Mouse (Mus musculus) hindbrain, embryonic 16.5 days (tissue): ENCODE measurements around the gene Faf1. TPM values are rescaled to one million over a fixed set of nuclear protein-coding genes. Genes with fewer than 3 reads are reported as not detected.

Experiments used
- ATAC-seq: fragments of 200-750 bp; cut with Nextera tagmentation; 2 replicates; pipeline ENCODE4 v1.8.0; 2017; ENCODE audit warnings: moderate TSS enrichment, moderate library complexity
- H3K27ac ChIP-seq: fragments of 300-500 bp; sonication (generic); 2 replicates; pipeline ENCODE4 v1.5.1; 2014; ENCODE audit warnings: low read depth, mild to moderate bottlenecking, control low read depth, low read length, moderate library complexity
- H3K27me3 ChIP-seq: fragments of 300-500 bp; sonication (generic); replicated peaks from 2 replicates; pipeline ENCODE4 v1.6.1; 2014; ENCODE audit warnings: low read length; ENCODE audit not compliant: control insufficient read depth, insufficient read depth
- H3K36me3 ChIP-seq: fragments of 300-500 bp; sonication (generic); 2 replicates; pipeline ENCODE4 v1.6.1; 2014; ENCODE audit warnings: mild to moderate bottlenecking, low read length, moderate library complexity, mixed read lengths; ENCODE audit not compliant: control insufficient read depth, insufficient read depth
- H3K4me1 ChIP-seq: fragments of 300-500 bp; sonication (generic); 2 replicates; pipeline ENCODE4 v1.6.1; 2014; ENCODE audit warnings: low read depth, low read length; ENCODE audit not compliant: control insufficient read depth, insufficient read depth
- H3K4me2 ChIP-seq: fragments of 300-500 bp; sonication (generic); 2 replicates; pipeline ENCODE4 v1.6.1; 2014; ENCODE audit warnings: mild to moderate bottlenecking, low read length, control low read depth, moderate library complexity
- H3K4me3 ChIP-seq: fragments of 300-500 bp; sonication (generic); 2 replicates; pipeline ENCODE4 v1.5.1; 2014; ENCODE audit warnings: mild to moderate bottlenecking, low read length, control low read depth, moderate library complexity
- H3K9ac ChIP-seq: fragments of 300-500 bp; sonication (generic); 2 replicates; pipeline ENCODE4 v1.6.1; 2014; ENCODE audit warnings: low read depth, mild to moderate bottlenecking, control low read depth, low read length, moderate library complexity
- H3K9me3 ChIP-seq: fragments of 300-500 bp; sonication (generic); 2 replicates; pipeline ENCODE4 v1.6.1; 2014; ENCODE audit warnings: mild to moderate bottlenecking, low read length, moderate library complexity; ENCODE audit not compliant: control insufficient read depth
- WGBS: fragments of 180-500 bp; shearing (Covaris S2); extraction: QIAGEN DNeasy Blood & Tissue Kit; methylation state at CpG from one replicate; pipeline ENCODE4 v1.1.7; 2014; 5-methylcytosine and 5-hydroxymethylcytosine counted together
- polyA plus RNA-seq: library from polyadenylated mRNA; unstranded; fragments of >200 nt; fragmentation: Nextera tagmentation; extraction: Ambion mirVana; gene quantifications from 2 replicates; pipeline ENCODE4 v1.2.1, GENCODE M21; 2015

Gene Faf1
- polyA plus RNA-seq, 1 experiment from 2014 or later: 25.0 TPM

GRCm38 (mm10) chr4:109988411-109988810, 312.0 kb downstream of the Faf1 start:
- Histone ChIP-seq H3K4me2 (no peak overlapping the region), H3K27ac (no peak overlapping the region), H3K36me3 (no peaks in the 10 kb centered on the region), H3K27me3 (peaks cover 48% of the 10 kb centered on the region), H3K4me3 (no peak overlapping the region), H3K9ac (no peak overlapping the region), H3K9me3 (no peaks in the 10 kb centered on the region), H3K4me1 (no peaks in the 10 kb centered on the region)
- ATAC-seq: no peak
- 11% methylated on average over 5 of the region's 5 CpGs for WGBS

GRCm38 (mm10) chr4:109989213-109989612, 312.8 kb downstream of the Faf1 start:
- Histone ChIP-seq H3K27ac (no peak overlapping the region), H3K4me2 (no peak overlapping the region), H3K4me3 (no peak overlapping the region), H3K9me3 (no peaks in the 10 kb centered on the region), H3K27me3 (peaks cover 52% of the 10 kb centered on the region), H3K9ac (no peak overlapping the region), H3K36me3 (no peaks in the 10 kb centered on the region), H3K4me1 (no peaks in the 10 kb centered on the region)
- no peak for ATAC-seq
- 33% methylated on average over 6 of the region's 6 CpGs for WGBS

GRCm38 (mm10) chr4:110006044-110006443, 329.7 kb downstream of the Faf1 start:
- ATAC-seq: no peak
- no peaks in the 10 kb centered on the region for H3K36me3 ChIP-seq
- no peak overlapping the region for H3K4me3 ChIP-seq
- no peak overlapping the region for H3K27ac ChIP-seq
- no peak overlapping the region for H3K9ac ChIP-seq
- no peak overlapping the region for H3K4me2 ChIP-seq
- no peaks in the 10 kb centered on the region for H3K4me1 ChIP-seq
- no peaks in the 10 kb centered on the region for H3K9me3 ChIP-seq
- H3K27me3 ChIP-seq: no peaks in the 10 kb centered on the region
- 97% methylated on average over 1 of the region's 1 CpGs for WGBS

Other genes with a start within 250 kb of the Faf1 start
- gene Rnf11, start 191.9 kb upstream of the Faf1 start, polyA plus RNA-seq: 58.8 and 60.3 TPM in 2 replicates
- not detected in 2 replicates for gene 4930522H14Rik, start 145.3 kb upstream of the Faf1 start, polyA plus RNA-seq
- gene Cdkn2c, start 9.4 kb upstream of the Faf1 start, polyA plus RNA-seq: 4.3 TPM in 2 replicates